Mouse (Mus musculus): ENCODE data around the gene Gfod1.

Gfod1 gene

DNA sequence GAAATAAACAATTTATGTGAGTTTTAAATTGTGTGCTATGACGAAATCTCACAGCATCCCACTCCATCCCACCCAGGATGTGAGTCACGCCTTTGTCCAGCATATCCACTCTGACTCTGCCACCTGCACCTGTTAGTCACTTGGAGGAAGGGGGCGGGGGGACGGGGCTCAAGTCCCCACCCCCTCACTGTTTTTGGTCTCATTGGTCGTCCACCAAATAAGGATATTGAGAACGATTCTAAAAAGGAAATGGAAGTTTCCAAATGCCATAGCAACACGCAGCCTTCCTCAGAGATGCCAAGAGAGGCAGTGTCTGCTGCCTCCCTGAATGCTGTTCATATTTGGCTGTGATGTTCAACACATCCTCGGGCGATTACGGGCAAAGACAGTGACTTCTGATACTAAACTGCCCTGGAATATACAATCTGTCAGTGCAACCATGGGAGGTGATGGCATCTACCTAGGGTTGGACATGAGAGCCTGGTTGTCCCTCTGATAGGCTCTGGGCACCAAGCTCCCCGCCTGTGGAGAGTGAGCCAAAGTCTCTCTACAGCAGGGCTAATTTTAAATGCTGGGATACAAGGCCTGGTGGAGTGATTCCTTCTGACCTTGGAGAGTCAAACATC, 41.7 kb downstream of the Gfod1 start:
- DNase-seq (ENCODE audit: low spot score in 2 of 2) = no peak

DNA sequence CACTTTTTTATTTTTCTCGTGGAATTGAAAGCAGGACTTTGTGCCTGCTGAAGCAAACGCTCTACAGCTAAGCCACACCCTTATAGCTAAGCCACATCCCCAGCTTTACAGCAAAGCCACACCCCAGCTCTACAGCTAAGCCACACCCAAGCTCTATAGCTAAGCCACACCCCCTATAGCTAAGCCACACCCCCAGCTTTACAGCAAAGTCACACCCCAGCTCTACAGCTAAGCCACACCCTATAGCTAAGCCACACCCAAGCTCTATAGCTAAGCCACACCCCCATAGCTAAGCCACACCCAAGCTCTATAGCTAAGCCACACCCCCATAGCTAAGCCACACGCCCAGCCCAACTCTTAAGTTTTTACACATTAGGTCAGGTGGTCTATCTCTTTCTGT, 42.7 kb downstream of the Gfod1 start:
- peak in 1 of 2 experiments; percentile 70 for DNase-seq (ENCODE audit: low spot score in 2 of 2)

DNA sequence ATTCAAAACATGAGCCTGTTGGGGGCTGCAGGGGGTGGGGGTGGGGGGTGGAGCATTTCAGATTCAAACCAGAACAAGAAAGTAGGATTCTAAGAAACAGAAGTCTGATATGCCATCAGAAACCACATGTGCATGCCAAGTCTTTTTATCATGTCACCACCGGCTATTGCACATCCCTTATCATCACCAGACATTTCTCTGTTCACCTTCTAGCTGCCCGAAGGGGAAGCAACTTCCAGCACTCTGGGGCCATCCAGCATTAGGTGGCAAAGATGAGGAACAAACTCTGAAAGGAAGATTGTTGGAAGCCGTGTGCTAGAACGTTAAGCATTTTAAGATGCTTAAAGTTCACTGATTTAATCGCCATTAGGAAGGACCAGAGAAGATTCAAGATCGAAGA, 43.2 kb downstream of the Gfod1 start:
- peak in 1 of 2 experiments; percentile 30 for DNase-seq (ENCODE audit: low spot score in 2 of 2)

DNA sequence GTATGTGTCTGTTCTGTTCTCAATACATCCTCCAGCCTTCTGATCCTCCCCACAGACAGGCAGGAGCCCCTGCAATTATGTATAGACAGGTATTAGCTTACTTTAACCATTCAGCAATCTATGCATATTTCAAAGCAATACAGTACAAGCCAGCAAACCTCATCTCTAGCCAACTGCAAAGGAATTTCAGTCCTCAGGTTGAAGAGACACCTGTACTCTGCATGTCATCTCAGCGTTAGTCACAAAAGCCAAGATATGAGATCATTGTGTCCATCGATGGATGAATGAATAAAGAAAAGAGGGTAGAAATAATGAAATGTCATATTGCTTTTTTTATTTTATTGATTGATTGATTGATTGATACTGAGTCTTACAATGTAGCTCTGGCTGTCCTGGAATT, 47.5 kb downstream of the Gfod1 start:
- no peak for DNase-seq (ENCODE audit: low spot score in 2 of 2)

DNA sequence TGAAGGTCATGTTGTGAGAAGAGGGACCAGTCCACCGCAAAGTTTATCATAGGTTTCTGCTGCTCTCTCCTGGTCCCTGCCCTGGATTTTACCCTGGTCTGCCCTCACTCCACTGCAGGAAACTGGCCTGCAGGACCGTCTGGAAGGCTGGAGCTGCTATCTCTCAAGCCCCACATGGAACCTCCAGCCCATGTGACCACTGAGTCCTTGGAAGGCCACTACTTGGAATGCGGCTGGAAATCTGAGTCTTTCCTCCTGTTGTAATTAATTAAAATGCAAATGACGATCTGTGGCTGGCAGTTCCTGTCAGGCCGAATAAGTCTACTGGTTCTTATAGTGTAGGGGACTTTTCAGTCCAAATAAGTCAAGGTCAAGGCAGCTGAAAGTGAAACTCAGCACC, 50.4 kb downstream of the Gfod1 start:
- no peak for DNase-seq (ENCODE audit: low spot score in 2 of 2)

DNA sequence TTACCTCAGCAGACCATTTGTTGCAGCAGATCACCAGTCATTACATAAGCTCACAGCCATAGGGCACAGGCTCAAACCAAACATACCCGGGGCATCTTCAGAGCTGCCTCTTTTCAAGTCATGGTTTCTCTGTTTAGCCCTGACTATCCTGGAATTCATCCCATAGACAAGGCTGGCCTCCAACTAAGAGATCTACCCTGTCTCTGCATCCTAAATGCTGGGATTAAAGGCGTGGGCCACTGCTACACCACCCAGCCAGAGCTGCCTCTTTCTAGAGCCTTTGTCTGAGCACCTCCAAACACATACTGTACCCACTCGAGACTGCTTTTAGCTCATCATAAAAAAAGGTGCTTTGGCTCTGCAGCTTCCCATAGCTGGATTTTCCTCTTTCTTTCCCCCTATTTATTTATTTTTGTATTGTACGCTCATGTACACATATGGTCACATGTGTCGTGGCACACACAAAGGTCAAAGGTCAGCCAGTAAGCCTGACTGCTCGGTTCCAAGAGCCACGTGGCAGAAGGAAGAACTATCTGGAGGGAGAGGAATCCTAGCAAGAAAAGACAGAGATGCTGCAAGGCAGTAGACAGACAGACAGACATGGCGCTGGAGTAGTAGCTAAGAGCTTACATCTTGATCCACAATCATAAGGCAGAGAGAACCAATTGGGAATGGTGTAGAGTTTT, 51.7 kb downstream of the Gfod1 start:
- DNase-seq (ENCODE audit: low spot score in 2 of 2) = no peak

DNA sequence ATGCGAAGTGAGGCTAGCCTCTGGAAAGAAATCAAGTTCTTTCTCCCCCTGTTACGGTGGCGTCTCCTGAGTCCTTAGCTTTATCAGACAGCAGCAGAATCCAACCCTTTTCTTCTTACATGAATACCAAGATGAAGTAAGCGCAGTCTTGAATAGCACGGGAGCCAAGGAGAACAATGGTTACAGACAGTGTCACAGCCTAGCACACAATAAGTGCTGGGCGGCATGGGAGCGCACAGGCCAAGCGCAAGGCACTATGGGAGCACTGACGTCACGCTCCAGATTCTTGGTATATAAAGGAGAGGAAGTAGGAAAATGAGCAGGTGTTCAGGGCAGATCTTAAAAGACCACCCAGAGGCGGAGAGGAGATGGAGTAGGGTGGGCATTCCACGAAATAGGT, 52.6 kb downstream of the Gfod1 start:
- no peak for DNase-seq (ENCODE audit: low spot score in 2 of 2)

DNA sequence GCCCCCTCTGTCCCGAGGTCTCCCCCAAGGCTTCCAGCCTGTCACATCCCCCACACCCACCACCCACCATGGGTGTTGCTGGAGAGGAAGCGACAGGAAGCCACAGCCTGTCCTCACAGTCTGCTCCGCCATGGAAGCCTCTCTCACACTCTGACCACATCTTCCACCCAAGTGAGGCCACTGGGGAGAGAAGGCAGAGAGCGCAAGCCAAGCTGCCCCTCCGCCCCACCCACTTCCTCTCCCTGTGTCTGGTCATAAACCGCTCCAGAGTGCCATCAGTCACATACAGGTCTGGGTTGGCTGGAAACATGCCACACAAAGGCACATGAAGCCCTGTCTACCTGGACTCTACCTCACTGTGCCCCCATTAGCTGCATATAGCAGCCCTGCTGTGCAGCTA, 53.3 kb downstream of the Gfod1 start:
- DNase-seq (ENCODE audit: low spot score in 2 of 2) = peak; percentile 45 to 71

DNA sequence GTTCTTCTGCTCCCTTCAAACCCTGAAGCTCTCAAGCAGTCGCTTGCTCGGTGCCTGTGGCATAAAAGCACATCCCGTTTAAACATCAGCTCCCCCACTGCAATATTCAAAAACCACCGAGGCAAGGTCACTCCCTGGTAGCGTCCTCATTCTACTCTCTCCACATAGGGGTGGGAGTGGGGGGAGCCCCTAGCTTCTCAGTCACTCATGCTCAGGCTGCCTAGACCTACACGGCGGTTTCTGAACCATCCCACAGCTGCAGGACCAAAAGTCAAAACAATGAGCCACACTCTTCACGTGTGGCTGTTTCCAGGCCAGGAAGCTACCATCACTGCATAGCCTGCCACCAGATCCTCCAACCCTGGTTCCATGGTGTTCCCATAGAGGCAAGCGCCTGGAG, 53.9 kb downstream of the Gfod1 start:
- peak in 1 of 2 experiments; percentile 26 for DNase-seq (ENCODE audit: low spot score in 2 of 2)

DNA sequence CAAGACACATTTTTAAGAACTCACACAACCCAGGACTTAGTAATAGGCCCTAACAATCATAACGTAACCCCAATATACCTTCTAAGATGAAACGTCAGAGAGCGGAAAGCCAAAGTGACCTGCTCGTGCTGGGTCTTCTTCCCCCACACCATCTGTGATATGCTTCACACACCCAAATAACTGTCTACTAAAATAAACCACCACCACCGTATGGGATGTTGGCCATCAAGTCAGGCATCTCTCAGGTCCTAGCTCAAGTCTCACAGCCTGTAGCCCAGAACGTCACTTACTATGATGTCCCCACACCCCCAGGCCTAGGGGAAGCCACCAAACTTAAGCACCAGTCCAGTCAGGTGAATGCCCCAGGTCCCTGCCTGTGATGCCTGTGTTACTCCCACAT, 55.6 kb downstream of the Gfod1 start:
- DNase-seq (ENCODE audit: low spot score in 2 of 2) = no peak

DNA sequence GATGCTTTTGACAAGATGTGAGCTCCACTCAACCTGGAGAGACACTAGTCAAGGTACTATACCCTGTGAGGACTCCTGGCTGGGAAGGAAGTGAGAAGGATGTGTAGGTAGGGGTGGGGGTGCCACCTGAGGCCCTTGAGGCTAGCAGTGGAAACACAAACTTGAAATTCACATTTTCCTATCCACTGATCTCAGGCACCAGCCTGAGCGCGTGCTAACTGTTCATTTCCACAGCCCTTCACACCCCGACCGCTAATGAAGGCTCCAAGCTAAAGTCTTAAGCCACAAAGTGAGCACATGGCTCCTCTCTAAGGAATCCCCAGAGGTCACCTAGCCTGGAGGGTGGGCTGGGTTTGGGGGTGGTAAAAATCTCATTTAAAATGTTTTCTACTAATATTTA, 57.1 kb downstream of the Gfod1 start:
- DNase-seq (ENCODE audit: low spot score in 2 of 2) = no peak

DNA sequence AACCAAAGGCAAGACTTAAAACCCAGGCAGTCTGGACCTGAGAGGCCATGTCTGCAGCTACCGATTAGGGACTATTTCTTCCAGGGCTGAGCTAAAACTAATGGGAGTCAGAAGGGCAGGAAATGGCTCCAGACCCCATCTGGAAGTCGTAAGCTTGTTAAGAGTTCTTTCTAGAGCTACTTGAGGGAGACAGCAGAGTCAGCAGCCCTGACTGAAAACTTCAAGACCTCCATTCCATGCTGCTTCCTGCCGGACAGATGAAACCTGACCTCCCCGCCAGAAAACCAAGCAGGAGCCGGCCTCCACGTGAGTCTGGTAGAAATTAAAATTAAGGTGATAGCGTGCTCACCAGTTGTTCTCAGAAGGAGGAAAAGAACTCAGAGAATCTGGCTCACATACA, 60.2 kb downstream of the Gfod1 start:
- no peak for DNase-seq (ENCODE audit: low spot score in 2 of 2)

DNA sequence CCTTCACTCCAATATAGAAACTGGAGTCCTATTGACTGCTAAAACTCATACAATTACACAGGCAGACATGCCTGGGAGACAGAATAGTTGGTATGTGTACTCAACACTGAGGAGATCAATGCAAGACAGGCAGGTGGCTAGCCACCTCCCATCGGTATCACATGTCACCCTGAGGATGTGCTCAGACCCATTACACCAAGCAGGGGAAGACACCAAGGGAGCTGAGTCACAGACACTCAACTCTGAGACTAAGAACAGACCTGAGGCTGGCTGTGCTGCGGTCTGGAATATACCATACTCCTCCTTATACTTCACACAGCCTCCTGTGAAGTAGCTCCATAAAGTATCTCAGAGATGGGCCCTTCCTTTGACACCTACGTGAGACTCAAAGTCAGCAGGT, 60.7 kb downstream of the Gfod1 start:
- no peak for DNase-seq (ENCODE audit: low spot score in 2 of 2)

DNA sequence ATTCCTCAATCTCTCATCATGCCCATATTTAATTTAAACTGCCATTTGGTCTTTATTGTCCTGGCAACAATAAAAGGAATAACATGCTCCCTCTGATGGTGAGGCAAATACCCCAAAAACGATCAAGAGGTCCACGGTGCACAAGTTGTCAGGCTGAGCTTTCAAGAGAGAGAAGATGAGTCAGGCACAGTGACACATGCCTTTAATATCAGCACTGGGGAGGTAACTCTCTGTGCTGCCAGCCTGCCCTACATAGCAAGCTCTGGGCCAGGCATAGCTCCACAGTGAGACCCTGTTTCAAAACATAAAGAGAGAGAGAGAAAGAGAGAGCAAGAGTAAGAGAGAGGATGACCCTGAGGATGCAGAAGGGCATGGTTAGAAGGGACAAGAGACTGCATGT, 62.2 kb downstream of the Gfod1 start:
- DNase-seq (ENCODE audit: low spot score in 2 of 2) = no peak

DNA sequence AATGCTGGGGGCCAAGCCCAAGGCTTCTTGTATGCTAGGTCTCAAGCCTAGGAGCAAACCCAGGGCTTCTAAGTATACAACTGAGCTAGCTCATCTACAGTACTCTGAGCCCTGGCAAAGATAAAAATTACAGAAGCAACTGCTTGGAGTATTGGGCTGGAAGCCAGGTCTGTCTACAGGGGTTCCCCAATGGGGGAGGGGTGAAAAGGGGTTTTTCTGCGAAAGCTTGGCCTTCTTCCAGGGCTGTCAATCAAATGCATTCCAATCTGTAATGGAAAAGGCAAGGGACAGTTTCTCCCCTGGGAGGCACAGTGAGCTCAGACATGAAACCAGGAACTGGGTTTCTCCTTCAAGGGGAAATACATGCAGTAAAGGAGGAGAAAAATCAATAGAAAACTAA, 62.9 kb downstream of the Gfod1 start:
- no peak for DNase-seq (ENCODE audit: low spot score in 2 of 2)

DNA sequence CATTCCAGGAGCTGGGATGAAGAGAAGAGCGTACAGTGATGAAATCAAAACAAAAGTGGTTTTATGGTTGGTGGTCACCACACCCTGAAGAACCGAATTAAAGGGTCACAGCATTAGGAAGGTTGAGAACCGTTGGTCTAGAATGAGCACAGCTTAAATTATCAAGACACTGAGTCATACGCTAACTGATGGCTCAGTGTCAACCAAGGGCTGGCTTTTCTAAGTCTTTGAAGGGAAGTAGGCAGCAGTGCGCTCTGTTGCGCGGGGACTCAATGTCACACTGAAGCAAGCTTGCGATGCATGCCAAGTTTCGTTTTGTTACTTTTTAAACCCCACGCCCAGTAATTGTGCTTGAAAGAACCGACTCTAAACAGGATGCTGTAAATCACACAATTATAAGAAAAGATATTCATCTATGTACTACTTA, 64.2 kb downstream of the Gfod1 start:
- peak in 1 of 2 experiments; percentile 33 for DNase-seq (ENCODE audit: low spot score in 2 of 2)

DNA sequence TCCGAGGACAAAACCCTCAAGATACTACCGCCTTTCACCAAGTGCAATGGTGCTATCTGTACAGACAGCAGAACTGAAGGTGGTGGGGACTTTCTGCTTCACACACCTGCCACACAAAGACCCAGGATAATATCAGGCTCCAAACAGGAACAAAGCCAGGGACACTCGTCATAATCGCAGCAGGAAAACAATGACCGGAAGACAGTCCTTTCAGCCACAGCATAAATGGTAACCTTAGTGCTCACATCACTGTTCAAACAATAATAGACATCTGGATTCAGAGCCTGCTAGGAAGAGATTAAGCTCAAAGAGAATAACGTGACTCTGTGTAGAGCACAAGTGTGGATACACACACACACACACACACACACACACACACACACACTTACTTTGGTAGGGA, 67.3 kb downstream of the Gfod1 start:
- no peak for DNase-seq (ENCODE audit: low spot score in 2 of 2)

DNA sequence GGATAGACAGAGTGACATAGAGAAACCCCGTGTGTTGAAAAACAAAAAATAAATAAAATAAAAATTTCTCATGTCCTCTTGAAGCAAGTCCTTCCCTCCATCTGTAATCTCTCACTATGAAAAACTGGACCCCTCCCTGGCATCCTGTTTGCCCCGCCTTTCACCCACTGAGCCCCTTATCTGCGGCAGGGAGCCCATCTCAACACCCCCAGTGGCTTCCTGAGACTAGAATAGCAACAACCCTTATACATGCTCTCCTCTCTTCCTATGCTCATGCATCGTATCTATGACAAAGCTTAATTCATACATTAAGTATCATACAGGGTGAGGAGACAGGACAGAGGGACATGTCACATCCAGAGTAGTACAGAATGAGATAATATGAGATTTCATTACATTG, 68.0 kb downstream of the Gfod1 start:
- no peak for DNase-seq (ENCODE audit: low spot score in 2 of 2)

DNA sequence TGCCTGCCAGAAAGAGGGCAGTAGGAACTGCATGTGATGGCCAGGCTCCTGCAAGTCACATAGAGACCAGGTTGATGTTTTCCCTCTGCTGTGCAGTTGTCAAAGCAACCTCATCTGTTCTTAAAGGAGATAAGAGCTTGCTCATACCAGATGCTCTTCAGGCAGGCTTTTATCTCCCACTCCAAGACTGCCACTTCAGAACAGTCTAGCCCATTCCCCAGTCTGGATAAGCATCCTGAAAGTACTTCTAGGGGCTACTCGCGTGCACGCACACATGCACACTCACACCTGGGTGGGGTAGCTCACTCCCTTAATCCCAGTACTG, 68.4 kb downstream of the Gfod1 start:
- no peak for DNase-seq (ENCODE audit: low spot score in 2 of 2)

DNA sequence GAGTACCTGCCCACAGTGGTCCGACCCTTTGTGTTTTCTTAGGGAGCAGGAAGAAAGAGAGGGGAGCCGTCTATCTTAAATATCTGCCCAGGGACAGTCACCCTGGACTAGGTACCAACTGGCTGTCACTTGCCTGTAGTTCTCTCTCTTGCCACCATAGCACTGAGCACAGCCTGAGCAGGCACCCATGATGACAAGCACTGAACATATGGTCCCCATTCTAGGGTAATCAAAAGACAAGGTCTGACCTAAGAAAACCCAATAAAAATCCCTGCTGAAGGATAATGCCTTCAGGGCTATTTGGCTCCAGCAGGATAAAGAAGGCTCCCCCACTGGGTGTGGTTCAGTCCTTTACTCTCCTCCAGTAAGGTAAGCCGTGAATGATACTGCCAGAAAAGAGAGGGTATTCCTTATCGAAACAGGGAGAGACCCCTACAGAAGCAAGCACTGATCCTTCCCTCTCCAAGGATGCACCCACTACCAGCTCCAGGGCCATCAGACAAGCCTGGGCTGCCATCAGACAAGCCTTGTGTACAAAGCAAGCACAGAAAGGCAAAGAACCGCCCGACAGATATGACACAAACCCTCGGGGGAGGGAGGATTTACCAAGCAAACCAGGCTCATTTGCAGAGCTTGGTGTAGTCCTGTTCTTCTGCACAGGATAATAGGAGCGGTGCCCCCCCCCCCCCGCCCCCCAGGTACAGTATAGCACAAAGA, 68.9 kb downstream of the Gfod1 start:
- no peak for DNase-seq (ENCODE audit: low spot score in 2 of 2)

DNA sequence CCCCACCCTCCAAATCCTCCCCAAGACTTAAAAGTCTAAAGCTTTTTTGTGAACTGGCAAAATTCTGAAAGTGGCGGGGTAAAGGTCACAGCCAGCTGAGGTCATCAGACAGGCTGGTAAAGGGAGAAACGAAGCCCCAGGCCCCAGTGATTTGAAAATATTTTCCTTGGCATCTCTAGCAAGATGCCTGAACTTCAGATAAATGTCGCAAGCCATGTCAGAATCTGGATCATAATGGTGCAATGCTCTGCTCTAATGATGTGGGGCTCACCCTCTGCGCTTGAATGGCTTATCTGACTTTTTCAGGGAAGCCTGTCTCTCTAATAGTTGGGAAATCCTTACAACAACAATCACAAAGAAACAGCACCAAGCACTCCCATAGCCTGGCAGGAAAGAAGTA, 70.6 kb downstream of the Gfod1 start:
- no peak for DNase-seq (ENCODE audit: low spot score in 2 of 2)

DNA sequence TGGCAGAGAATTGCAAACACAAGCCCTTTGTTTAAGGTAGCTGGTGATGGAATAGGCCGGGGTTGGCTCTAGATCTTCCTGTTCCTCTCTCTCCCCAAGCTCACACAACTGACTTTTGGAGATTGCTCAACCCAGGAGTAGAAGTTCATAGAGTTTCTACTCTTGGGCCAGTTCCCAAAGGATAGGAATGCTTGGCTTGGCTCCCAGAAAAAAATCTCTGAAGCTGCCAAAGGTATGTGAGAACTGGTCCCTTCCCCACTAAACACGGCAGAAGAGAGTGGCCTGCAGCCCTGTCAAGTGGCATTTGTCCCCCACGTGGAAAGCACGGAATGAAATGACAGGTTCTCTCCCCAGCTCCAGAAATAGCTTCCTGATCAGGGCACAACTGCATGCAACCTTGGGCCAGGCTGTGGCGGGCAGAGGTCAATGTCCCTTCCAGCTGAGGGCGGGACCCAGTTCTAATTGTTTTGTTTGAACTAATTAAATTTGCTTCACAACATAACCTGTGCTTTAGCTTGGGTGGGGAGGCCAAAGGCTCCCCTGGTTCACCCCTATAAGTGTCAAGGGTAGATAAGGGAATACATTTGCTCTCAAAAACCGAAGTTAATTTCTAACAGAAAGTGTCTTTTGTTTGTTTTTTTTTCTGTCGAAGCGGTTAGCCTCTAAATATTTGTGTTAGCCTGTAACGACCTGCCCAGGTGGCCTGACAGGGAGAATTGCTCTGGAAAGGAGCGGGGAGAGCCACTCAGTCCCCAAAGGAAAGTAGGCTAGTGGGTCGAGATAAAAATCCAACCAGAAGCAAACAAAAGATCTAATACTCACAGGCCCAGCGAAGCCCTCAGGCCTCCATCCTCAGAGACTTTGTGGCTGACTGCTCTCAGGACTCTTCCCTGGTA, 71.8 kb downstream of the Gfod1 start:
- DNase-seq (ENCODE audit: low spot score in 2 of 2) = no peak

Measured in spleen, postnatal 10 days (tissue).